Mouse (Mus musculus) kidney, adult 2 months (tissue): ENCODE data around the gene Hdac4. TPM values are rescaled to one million over a fixed set of nuclear protein-coding genes. Genes with fewer than 3 reads are reported as not detected.

Source experiments
- DNase-seq: peaks from one replicate; pipeline ENCODE4 v3.0.0; 2021
- H3K27ac ChIP-seq: fragments of 200-500 bp; 2 replicates; pipeline ENCODE4 v1.5.1; 2012; ENCODE audit warnings: low read depth, low read length, control low read depth, inconsistent platforms; ENCODE audit not compliant: insufficient read depth
- H3K27me3 ChIP-seq: fragments of 200-500 bp; replicated peaks from 2 replicates; pipeline ENCODE4 v1.6.1; 2012; ENCODE audit warnings: mild to moderate bottlenecking, moderate library complexity, low read length, inconsistent platforms; ENCODE audit not compliant: control insufficient read depth, insufficient read depth
- H3K36me3 ChIP-seq: fragments of 200-500 bp; 2 replicates; pipeline ENCODE4 v1.6.1; 2012; ENCODE audit warnings: mild to moderate bottlenecking, moderate library complexity, low read length, inconsistent platforms; ENCODE audit not compliant: control insufficient read depth, insufficient read depth
- H3K4me1 ChIP-seq: fragments of 200-500 bp; 2 replicates; pipeline ENCODE4 v1.6.1; 2011; ENCODE audit warnings: low read length; ENCODE audit not compliant: control insufficient read depth, insufficient read depth
- H3K4me3 ChIP-seq: fragments of 200-500 bp; 2 replicates; pipeline ENCODE4 v1.5.1; 2011; ENCODE audit warnings: mild to moderate bottlenecking, low read depth, low read length, control low read depth; ENCODE audit not compliant: insufficient read depth
- CTCF ChIP-seq: fragments of 200-500 bp; conservative IDR thresholded peaks from 2 replicates; pipeline ENCODE4 v1.5.1; 2011; ENCODE audit warnings: low read depth, mild to moderate bottlenecking, control low read depth, low read length, moderate library complexity, mixed read lengths; ENCODE audit not compliant: insufficient read depth, insufficient read length
- POLR2A ChIP-seq: fragments of 200-500 bp; IDR thresholded peaks from one replicate; pipeline ENCODE4 v1.6.1; 2011; ENCODE audit warnings: low read depth, low read length, control low read depth
- WGBS: fragments of 180-500 bp; shearing (Covaris S2); methylation state at CpG from one replicate; pipeline ENCODE4 v1.1.7; 2018; 5-methylcytosine and 5-hydroxymethylcytosine counted together
- polyA plus RNA-seq: library from polyadenylated mRNA; depleted of rRNA; stranded (reverse); fragments of >200 nt; gene quantifications from 2 replicates; pipeline ENCODE4 v1.2.3, GENCODE M21; 2012

Hdac4 gene
- polyA plus RNA-seq, 1 experiment = 10.0 TPM

DNA sequence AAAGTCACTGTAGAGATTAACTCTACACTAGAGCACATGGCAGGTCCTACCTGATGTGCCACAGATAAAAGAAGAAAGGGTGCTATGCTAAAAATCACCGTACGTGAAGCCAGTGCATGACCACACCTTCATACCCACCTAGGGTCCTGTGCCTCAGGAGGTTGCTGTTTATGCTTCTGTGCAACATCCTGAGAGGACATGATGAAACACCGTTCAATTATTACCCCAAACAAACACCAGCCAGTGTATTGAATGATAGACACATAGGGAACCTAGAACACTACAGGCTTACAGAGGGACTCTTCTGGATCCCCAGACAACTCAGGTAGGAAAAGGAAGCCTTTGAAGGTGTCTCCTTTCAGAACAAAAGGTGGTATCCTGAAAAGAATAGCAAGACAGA is 120.8 kb downstream of the Hdac4 start:
- Histone ChIP-seq H3K27me3 (no peaks in the 10 kb centered on the region), H3K36me3 (no peaks in the 10 kb centered on the region), H3K4me1 (no peaks in the 10 kb centered on the region), H3K27ac (no peak overlapping the region), H3K4me3 (no peak overlapping the region)
- DNase-seq = no peak
- no peak for TF ChIP-seq CTCF
- TF ChIP-seq POLR2A = no peak
- WGBS = 95% methylated on average over 3 of the region's 3 CpGs

- WGBS = 74% methylated on average over 2 of the region's 2 CpGs
- TF ChIP-seq CTCF (no peak), POLR2A (no peak)
Observed at GRCm38 (mm10) chr1:92069932-92070677, 125.4 kb downstream of the Hdac4 start.

GRCm38 (mm10) chr1:92069464-92069863 is 126.0 kb downstream of the Hdac4 start:
- no peaks in the 10 kb centered on the region for H3K36me3 ChIP-seq
- TF ChIP-seq POLR2A = no peak
- no peak for TF ChIP-seq CTCF
- H3K4me3 ChIP-seq = no peak overlapping the region
- no peaks in the 10 kb centered on the region for H3K4me1 ChIP-seq
- no peaks in the 10 kb centered on the region for H3K27me3 ChIP-seq
- no peak for DNase-seq
- WGBS = 97% methylated on average over 7 of the region's 7 CpGs
- H3K27ac ChIP-seq = no peak overlapping the region

More at GRCm38 (mm10) chr1:92069932-92070677, 125.4 kb downstream of the Hdac4 start:
- no peaks in the 10 kb centered on the region for H3K27me3 ChIP-seq
- H3K4me3 ChIP-seq = no peak overlapping the region
- H3K36me3 ChIP-seq = no peaks in the 10 kb centered on the region
- no peaks in the 10 kb centered on the region for H3K4me1 ChIP-seq
- no peak for DNase-seq
- H3K27ac ChIP-seq = no peak overlapping the region

DNA sequence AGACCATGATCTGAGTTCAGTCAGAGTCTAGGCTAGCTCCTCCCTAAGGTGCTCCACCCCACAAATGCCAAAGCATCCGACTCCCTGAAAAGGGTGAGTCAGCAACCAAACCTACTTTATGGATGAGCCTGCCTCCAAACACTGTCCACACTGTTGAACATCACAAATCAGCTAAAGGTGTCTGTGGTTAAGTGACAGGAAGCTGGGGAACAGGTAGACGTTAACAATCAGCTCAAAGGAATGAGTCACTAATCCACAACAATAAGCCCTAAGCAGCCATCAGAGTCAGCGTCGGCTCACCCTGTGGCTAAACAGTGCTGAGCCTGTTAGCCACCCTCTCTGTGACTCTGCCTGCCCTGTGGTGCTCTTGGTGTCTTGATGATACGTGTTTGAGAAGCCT is 131.2 kb downstream of the Hdac4 start:
- H3K36me3 ChIP-seq = no peaks in the 10 kb centered on the region
- H3K4me1 ChIP-seq = no peaks in the 10 kb centered on the region
- DNase-seq = no peak
- no peak for TF ChIP-seq CTCF
- 85% methylated on average over 5 of the region's 5 CpGs for WGBS
- H3K4me3 ChIP-seq = no peak overlapping the region
- no peaks in the 10 kb centered on the region for H3K27me3 ChIP-seq
- H3K27ac ChIP-seq = no peak overlapping the region

- WGBS = 98% methylated on average over 3 of the region's 3 CpGs
Observed at GRCm38 (mm10) chr1:92063271-92063670, 132.2 kb downstream of the Hdac4 start.

GRCm38 (mm10) chr1:92061198-92062073 is 134.1 kb downstream of the Hdac4 start:
- no peak for DNase-seq
- no peaks in the 10 kb centered on the region for H3K4me1 ChIP-seq
- no peaks in the 10 kb centered on the region for H3K36me3 ChIP-seq
- H3K27me3 ChIP-seq = no peaks in the 10 kb centered on the region
- 65% methylated on average over 8 of the region's 8 CpGs for WGBS
- H3K4me3 ChIP-seq = no peak overlapping the region
- no peak overlapping the region for H3K27ac ChIP-seq
- TF ChIP-seq POLR2A (no peak), CTCF (no peak)

More at GRCm38 (mm10) chr1:92063271-92063670, 132.2 kb downstream of the Hdac4 start:
- TF ChIP-seq POLR2A (no peak), CTCF (no peak)
- no peak overlapping the region for H3K27ac ChIP-seq
- H3K27me3 ChIP-seq = no peaks in the 10 kb centered on the region
- H3K4me1 ChIP-seq = no peaks in the 10 kb centered on the region
- no peak for DNase-seq
- H3K4me3 ChIP-seq = no peak overlapping the region
- H3K36me3 ChIP-seq = no peaks in the 10 kb centered on the region

- Histone ChIP-seq H3K27me3 (no peaks in the 10 kb centered on the region), H3K36me3 (no peaks in the 10 kb centered on the region), H3K4me3 (no peak overlapping the region), H3K27ac (no peak overlapping the region), H3K4me1 (peaks cover 3% of the 10 kb centered on the region; the same call in 1 of the 2 replicates)
- 87% methylated on average over 4 of the region's 4 CpGs for WGBS
- no peak for DNase-seq
- TF ChIP-seq POLR2A (no peak), CTCF (no peak)
Observed at GRCm38 (mm10) chr1:92060532-92061064, 134.9 kb downstream of the Hdac4 start.
